Comparison of ENCODE assay signal across 9 mouse cellular contexts in genomic region chr9:119107566-119107965, GRCm38 (mm10). TPM values are rescaled to one million over a fixed set of nuclear protein-coding genes. Genes with fewer than 3 reads are reported as not detected.
DNase-seq lines count a peak whose midpoint lies in the region; ATAC-seq and TF ChIP-seq lines count a peak whose summit lies in the region.
"Had no signal": no experiment of that assay in that cellular context is flagged by ENCODE, and none has a peak within 500 bp of the region (broad histone marks: within the 10 kb centered on the region; RNA-seq: fewer than 3 reads in every experiment).

No protein-coding gene starts in this region.

- peaks cover 18% of the 10 kb centered on the region for H3K4me1 ChIP-seq in limb, embryonic 11.5 days (ENCODE audit: control insufficient read depth, insufficient read depth, low read length)
- H3K4me1 ChIP-seq in limb, embryonic 10.5 days: peaks cover 30% of the 10 kb centered on the region
- 0 out of 2 replicates have a peak, but pooled peaks cover 5% of the 10 kb centered on the region for H3K4me1 ChIP-seq in kidney, postnatal 0 days (replicated peaks; ENCODE audit: insufficient read depth, low read length)

- no peak overlapping the region for H3K9ac ChIP-seq in limb, embryonic 11.5 days (ENCODE audit: low read length)
- H3K9ac ChIP-seq in kidney, postnatal 0 days (ENCODE audit: low read depth, low read length): no peak overlapping the region
- H3K9ac ChIP-seq: limb, embryonic 15.5 days had no signal

- no peak overlapping the region for H3K4me3 ChIP-seq in limb, embryonic 11.5 days (ENCODE audit: low read depth, low read length)
- no peak overlapping the region for H3K4me3 ChIP-seq in limb, embryonic 10.5 days
- H3K4me3 ChIP-seq in kidney, postnatal 0 days (replicated peaks; ENCODE audit: low read depth, low read length): no peak overlapping the region
- H3K4me3 ChIP-seq: limb, embryonic 15.5 days had no signal

- peak; percentile 62 to 77 for DNase-seq in adrenal gland, adult (ENCODE audit: inconsistent age in 2 of 2, low spot score in 1 of 2)
- no peak for DNase-seq in adrenal gland, adult 2 months
- DNase-seq in limb, embryonic 11.5 days (ENCODE audit: low spot score): peak; percentile 47
- no peak for DNase-seq in limb, embryonic 10.5 days (ENCODE audit: low spot score)
- DNase-seq in adipocyte (ENCODE audit: low spot score): peak; percentile 77
- peak; percentile 57 for DNase-seq in kidney, postnatal 0 days (ENCODE audit: low spot score)
- DNase-seq in yolk sac, embryonic 10.5 days (ENCODE audit: low spot score): no peak
- DNase-seq in frontal cortex, postnatal 10 days (ENCODE audit: low spot score in 2 of 2): no peak

- WGBS in limb, embryonic 11.5 days: 87% methylated on average over 4 of the region's 4 CpGs
- 94% methylated on average over 4 of the region's 4 CpGs for WGBS in limb, embryonic 10.5 days
- 84% methylated on average over 4 of the region's 4 CpGs for WGBS in kidney, postnatal 0 days

- peaks cover 2% of the 10 kb centered on the region; the same call in 1 of the 2 replicates for H3K27me3 ChIP-seq in limb, embryonic 11.5 days (ENCODE audit: control insufficient read depth, insufficient read depth, low read length)
- peaks cover 22% of the 10 kb centered on the region for H3K27me3 ChIP-seq in limb, embryonic 10.5 days (ENCODE audit: low read depth, poor library complexity, severe bottlenecking)
- no peaks in the 10 kb centered on the region; the same call in 1 of the 2 replicates for H3K27me3 ChIP-seq in kidney, postnatal 0 days (ENCODE audit: insufficient read depth, low read length)

- no peak overlapping the region for H3K4me2 ChIP-seq in limb, embryonic 11.5 days (ENCODE audit: low read depth, severe bottlenecking)
- no peak overlapping the region for H3K4me2 ChIP-seq in kidney, postnatal 0 days (ENCODE audit: low read length)
- H3K4me2 ChIP-seq: limb, embryonic 15.5 days had no signal

- no peak overlapping the region for H3K27ac ChIP-seq in limb, embryonic 11.5 days (replicated peaks; ENCODE audit: low read depth, low read length)
- no peak overlapping the region for H3K27ac ChIP-seq in limb, embryonic 10.5 days
- H3K27ac ChIP-seq in kidney, postnatal 0 days: no peak overlapping the region
- H3K27ac ChIP-seq: limb, embryonic 15.5 days had no signal

- no peaks in the 10 kb centered on the region for H3K36me3 ChIP-seq in limb, embryonic 11.5 days (ENCODE audit: control insufficient read depth, insufficient read depth, low read length)
- no peaks in the 10 kb centered on the region for H3K36me3 ChIP-seq in limb, embryonic 10.5 days
- H3K36me3 ChIP-seq in kidney, postnatal 0 days (ENCODE audit: insufficient read depth, low read length): no peaks in the 10 kb centered on the region
- H3K36me3 ChIP-seq: limb, embryonic 15.5 days had no signal

- no peak for ATAC-seq in limb, embryonic 11.5 days (ENCODE audit: insufficient number of reproducible peaks, low FRiP score, low TSS enrichment, low read depth)
- no peak for ATAC-seq in kidney, postnatal 0 days (replicated peaks; ENCODE audit: low FRiP score, low read depth)

- H3K9me3 ChIP-seq in limb, embryonic 11.5 days (ENCODE audit: control insufficient read depth, low read length): no peaks in the 10 kb centered on the region
- H3K9me3 ChIP-seq in limb, embryonic 10.5 days (replicated peaks): no peaks in the 10 kb centered on the region
- no peaks in the 10 kb centered on the region for H3K9me3 ChIP-seq in kidney, postnatal 0 days (replicated peaks; ENCODE audit: low read length)
- H3K9me3 ChIP-seq: limb, embryonic 15.5 days had no signal

- TF ChIP-seq CTCF in kidney, postnatal 0 days (IDR thresholded peaks at IDR 0.05; ENCODE audit: low read depth): peak; percentile 76

RNA-seq across cellular contexts. Expression of gene Dlec1, which starts 5.3 kb away (rescaled TPM):
- total RNA-seq in adrenal gland, adult 2 months (2021): 1 to 10 TPM; 2.0 to 2.2 TPM
- 1.1 and 1.5 TPM in 2 replicates for polyA plus RNA-seq in adrenal gland, adult 2 months (2012; rRNA removed)
- polyA plus RNA-seq in limb, embryonic 11.5 days (2014; fragmentation: Nextera tagmentation; extraction: Ambion mirVana): 1.2 and 2.1 TPM in 2 replicates
- 0.63 and 1.0 TPM in 2 replicates for polyA plus RNA-seq in limb, embryonic 10.5 days (2016; fragmentation: Nextera tagmentation; extraction: Ambion mirVana)
- 6.4 and 6.6 TPM in 2 replicates for polyA plus RNA-seq in kidney, postnatal 0 days (2015; fragmentation: Nextera tagmentation; extraction: Ambion mirVana)

RNA-seq across cellular contexts. Expression of gene Plcd1, which starts 14.3 kb away (rescaled TPM):
- 10 to 100 TPM in 1 of 2 experiments, 1 to 10 TPM in 1; 4.8 to 20.7 TPM for total RNA-seq in adrenal gland, adult 2 months (2021)
- 16.6 and 17.5 TPM in 2 replicates for polyA plus RNA-seq in adrenal gland, adult 2 months (2012; rRNA removed)
- 18.8 and 22.0 TPM in 2 replicates for polyA plus RNA-seq in limb, embryonic 11.5 days (2014; fragmentation: Nextera tagmentation; extraction: Ambion mirVana)
- 11.2 and 14.3 TPM in 2 replicates for polyA plus RNA-seq in limb, embryonic 10.5 days (2016; fragmentation: Nextera tagmentation; extraction: Ambion mirVana)
- 17.3 and 17.8 TPM in 2 replicates for polyA plus RNA-seq in kidney, postnatal 0 days (2015; fragmentation: Nextera tagmentation; extraction: Ambion mirVana)

RNA-seq across cellular contexts. Expression of gene Acaa1b, which starts 49.3 kb away (rescaled TPM):
- 10 to 100 TPM in 1 of 2 experiments, 1 to 10 TPM in 1; 9.6 to 15.9 TPM for total RNA-seq in adrenal gland, adult 2 months (2021)
- polyA plus RNA-seq in adrenal gland, adult 2 months (2012; rRNA removed): 30.9 and 48.8 TPM in 2 replicates
- polyA plus RNA-seq in limb, embryonic 11.5 days (2014; fragmentation: Nextera tagmentation; extraction: Ambion mirVana): 0.92 and 1.4 TPM in 2 replicates
- polyA plus RNA-seq in limb, embryonic 10.5 days (2016; fragmentation: Nextera tagmentation; extraction: Ambion mirVana): 1.1 TPM in 2 replicates
- 72.8 and 79.8 TPM in 2 replicates for polyA plus RNA-seq in kidney, postnatal 0 days (2015; fragmentation: Nextera tagmentation; extraction: Ambion mirVana)

RNA-seq across cellular contexts. Expression of gene Gm47289, which starts 51.4 kb away (rescaled TPM):
- not detected for total RNA-seq in adrenal gland, adult 2 months (2021)
- polyA plus RNA-seq in adrenal gland, adult 2 months (2012; rRNA removed): not detected in 2 replicates
- polyA plus RNA-seq in limb, embryonic 11.5 days (2014; fragmentation: Nextera tagmentation; extraction: Ambion mirVana): not detected in 2 replicates
- polyA plus RNA-seq in limb, embryonic 10.5 days (2016; fragmentation: Nextera tagmentation; extraction: Ambion mirVana): not detected in 2 replicates
- not detected in 2 replicates for polyA plus RNA-seq in kidney, postnatal 0 days (2015; fragmentation: Nextera tagmentation; extraction: Ambion mirVana)
- polyA plus RNA-seq: limb, embryonic 15.5 days had no signal

RNA-seq across cellular contexts. Expression of gene Vill, which starts 55.0 kb away (rescaled TPM):
- total RNA-seq in adrenal gland, adult 2 months (2021): 1 to 10 TPM; 1.5 to 2.0 TPM
- 3.4 and 4.2 TPM in 2 replicates for polyA plus RNA-seq in adrenal gland, adult 2 months (2012; rRNA removed)
- 26.0 and 26.5 TPM in 2 replicates for polyA plus RNA-seq in limb, embryonic 11.5 days (2014; fragmentation: Nextera tagmentation; extraction: Ambion mirVana)
- 19.5 and 26.3 TPM in 2 replicates for polyA plus RNA-seq in limb, embryonic 10.5 days (2016; fragmentation: Nextera tagmentation; extraction: Ambion mirVana)
- 38.8 and 41.8 TPM in 2 replicates for polyA plus RNA-seq in kidney, postnatal 0 days (2015; fragmentation: Nextera tagmentation; extraction: Ambion mirVana)

Comparison
In these comparisons a context has a peak if more than half of its experiments do, and no peak if none do; other contexts are left out.
1. DNase-seq: peak in adrenal gland, adult (2 of 2), limb, embryonic 11.5 days (single experiment), adipocyte (single experiment) and kidney, postnatal 0 days (single experiment); none in adrenal gland, adult 2 months (single experiment), limb, embryonic 10.5 days (single experiment), yolk sac, embryonic 10.5 days (single experiment) and frontal cortex, postnatal 10 days (0 of 2).
2. RNA of gene Acaa1b, which starts 49.3 kb away (polyA plus RNA-seq): 72.8 to 79.8 TPM in kidney, postnatal 0 days and 30.9 to 48.8 TPM in adrenal gland, adult 2 months; 1.1 TPM in limb, embryonic 10.5 days and 0.92 to 1.4 TPM in limb, embryonic 11.5 days; every median in the first group is over 10 times any median in the second.